Mouse (Mus musculus) left cerebral cortex, adult 11 months (tissue): ENCODE measurements around the gene Tacstd2.
"Not testable (repeated sequence)": the region's sequence is repeated elsewhere in the genome, so short reads cannot be mapped to it uniquely, and the experiment has no call there.

Source experiments
- DNase-seq: peaks from one replicate; pipeline ENCODE4 v3.0.0; 2022; ENCODE audit warnings: low spot score

Tacstd2 gene

GRCm38 (mm10) chr6:67535777-67536054 lies at the start of gene Tacstd2:
Tacstd2 (minus strand) TSS chr6:67535796.
- no peak for DNase-seq

- DNase-seq = no peak
These were observed 30.7 kb upstream of the Tacstd2 start for GRCm38 (mm10) chr6:67566270-67566669.

GRCm38 (mm10) chr6:67555376-67555775 lies 19.8 kb upstream of the Tacstd2 start:
- no peak for DNase-seq

- no peak for DNase-seq
These were observed 14.0 kb upstream of the Tacstd2 start for GRCm38 (mm10) chr6:67549550-67549949.

GRCm38 (mm10) chr6:67535005-67535776 lies 405 bp downstream of the Tacstd2 start:
- no peak for DNase-seq

- no peak for DNase-seq
These were observed 1.2 kb downstream of the Tacstd2 start for GRCm38 (mm10) chr6:67534191-67535004.

GRCm38 (mm10) chr6:67532665-67533440 lies 2.7 kb downstream of the Tacstd2 start:
- DNase-seq = no peak

- DNase-seq = no peak
These were observed 3.8 kb downstream of the Tacstd2 start for GRCm38 (mm10) chr6:67531822-67532162.

- DNase-seq = no peak
These were observed 4.4 kb downstream of the Tacstd2 start for GRCm38 (mm10) chr6:67530992-67531821.

- DNase-seq = no peak
These were observed 9.2 kb downstream of the Tacstd2 start for GRCm38 (mm10) chr6:67526356-67526755.

GRCm38 (mm10) chr6:67510752-67511151 lies 24.8 kb downstream of the Tacstd2 start:
- DNase-seq = no peak

GRCm38 (mm10) chr6:67501938-67502337 lies 33.7 kb downstream of the Tacstd2 start:
- DNase-seq = not testable (repeated sequence)

- DNase-seq = no peak
These were observed 43.8 kb downstream of the Tacstd2 start, which contains the start of gene Il23r for GRCm38 (mm10) chr6:67491755-67492154. Il23r (minus strand) TSS chr6:67491855.
